Mouse (Mus musculus) kidney, postnatal 0 days (tissue): ENCODE data around the gene Spesp1. TPM values are rescaled to one million over a fixed set of nuclear protein-coding genes. Genes with fewer than 3 reads are reported as not detected.

Experiments used
- ATAC-seq: fragments of 200-750 bp; cut with Nextera tagmentation; replicated peaks from 2 replicates; pipeline ENCODE4 v1.8.0; 2017; ENCODE audit warnings: low read depth, moderate number of reproducible peaks, moderate TSS enrichment, moderate library complexity; ENCODE audit not compliant: low FRiP score
- DNase-seq: peaks from one replicate; pipeline ENCODE4 v3.0.0-alpha.2; 2016; ENCODE audit warnings: low spot score
- H3K27ac ChIP-seq: fragments of 300-500 bp; sonication (generic); 2 replicates; pipeline ENCODE4 v1.5.1; 2014; ENCODE audit warnings: mild to moderate bottlenecking
- H3K27me3 ChIP-seq: fragments of 300-500 bp; sonication (generic); 2 replicates; pipeline ENCODE4 v1.6.1; 2014; ENCODE audit warnings: low read length, mixed read lengths; ENCODE audit not compliant: insufficient read depth
- H3K36me3 ChIP-seq: fragments of 300-500 bp; sonication (generic); 2 replicates; pipeline ENCODE4 v1.6.1; 2014; ENCODE audit warnings: low read length, mixed read lengths; ENCODE audit not compliant: insufficient read depth
- H3K4me1 ChIP-seq: fragments of 300-500 bp; sonication (generic); replicated peaks from 2 replicates; pipeline ENCODE4 v1.6.1; 2014; ENCODE audit warnings: antibody characterized with exemption, low read length, mixed read lengths; ENCODE audit not compliant: insufficient read depth
- H3K4me2 ChIP-seq: fragments of 300-500 bp; sonication (generic); 2 replicates; pipeline ENCODE4 v1.6.1; 2014; ENCODE audit warnings: mild to moderate bottlenecking, low read length, moderate library complexity, mixed read lengths
- H3K4me3 ChIP-seq: fragments of 300-500 bp; sonication (generic); replicated peaks from 2 replicates; pipeline ENCODE4 v1.5.1; 2014; ENCODE audit warnings: low read depth, low read length
- H3K9ac ChIP-seq: fragments of 300-500 bp; sonication (generic); 2 replicates; pipeline ENCODE4 v1.6.1; 2014; ENCODE audit warnings: low read depth, low read length
- H3K9me3 ChIP-seq: fragments of 300-500 bp; sonication (generic); replicated peaks from 2 replicates; pipeline ENCODE4 v1.6.1; 2016; ENCODE audit warnings: low read length, inconsistent platforms, mixed read lengths
- CTCF ChIP-seq: IDR thresholded peaks from 2 replicates; pipeline ENCODE4 v1.5.1; 2016; ENCODE audit warnings: antibody characterized with exemption, low read depth, mild to moderate bottlenecking, moderate library complexity
- WGBS: fragments of 180-500 bp; shearing (Covaris S2); extraction: QIAGEN DNeasy Blood & Tissue Kit; methylation state at CpG from one replicate; pipeline ENCODE4 v1.1.7; 2014; 5-methylcytosine and 5-hydroxymethylcytosine counted together
- polyA plus RNA-seq: library from polyadenylated mRNA; unstranded; fragments of >200 nt; fragmentation: Nextera tagmentation; extraction: Ambion mirVana; gene quantifications from 2 replicates; pipeline ENCODE4 v1.2.1, GENCODE M21; 2015

Gene Spesp1
- polyA plus RNA-seq, 1 experiment from 2014 or later = not detected

- no peak overlapping the region for H3K9ac ChIP-seq
- no peak overlapping the region for H3K4me2 ChIP-seq
- ATAC-seq (no peak), DNase-seq (no peak)
- 79% methylated on average over 4 of the region's 4 CpGs for WGBS
- no peaks in the 10 kb centered on the region for H3K36me3 ChIP-seq
- TF ChIP-seq CTCF = no peak
- no peak overlapping the region for H3K4me3 ChIP-seq
- H3K4me1 ChIP-seq = no peaks in the 10 kb centered on the region
- H3K27ac ChIP-seq = no peak overlapping the region
- no peaks in the 10 kb centered on the region for H3K9me3 ChIP-seq
- no peaks in the 10 kb centered on the region for H3K27me3 ChIP-seq
These were observed 5.6 kb upstream of the Spesp1 start for GRCm38 (mm10) chr9:62287633-62288025.

- TF ChIP-seq CTCF = peak; percentile 86
- Histone ChIP-seq H3K9me3 (no peaks in the 10 kb centered on the region), H3K36me3 (no peaks in the 10 kb centered on the region), H3K9ac (no peak overlapping the region), H3K4me1 (no peaks in the 10 kb centered on the region), H3K4me2 (no peak overlapping the region), H3K27ac (no peak overlapping the region), H3K27me3 (no peaks in the 10 kb centered on the region), H3K4me3 (no peak overlapping the region)
- no peak for ATAC-seq
- peak; percentile 87 for DNase-seq
- WGBS = 47% methylated on average over 4 of the region's 4 CpGs
These were observed 5.1 kb upstream of the Spesp1 start for GRCm38 (mm10) chr9:62286967-62287632.

- no peak for ATAC-seq
- no peaks in the 10 kb centered on the region for H3K36me3 ChIP-seq
- no peak overlapping the region for H3K4me3 ChIP-seq
- DNase-seq = no peak
- H3K27me3 ChIP-seq = no peaks in the 10 kb centered on the region
- TF ChIP-seq CTCF = no peak
- H3K4me1 ChIP-seq = no peaks in the 10 kb centered on the region
- H3K9me3 ChIP-seq = no peaks in the 10 kb centered on the region
- 72% methylated on average over 7 of the region's 7 CpGs for WGBS
- H3K27ac ChIP-seq = no peak overlapping the region
- no peak overlapping the region for H3K9ac ChIP-seq
- no peak overlapping the region for H3K4me2 ChIP-seq
These were observed 2.3 kb upstream of the Spesp1 start for GRCm38 (mm10) chr9:62284266-62284665.

- Histone ChIP-seq H3K36me3 (no peaks in the 10 kb centered on the region), H3K9me3 (no peaks in the 10 kb centered on the region), H3K27ac (no peak overlapping the region), H3K9ac (no peak overlapping the region), H3K4me1 (no peaks in the 10 kb centered on the region), H3K27me3 (no peaks in the 10 kb centered on the region), H3K4me2 (no peak overlapping the region), H3K4me3 (no peak overlapping the region)
- TF ChIP-seq CTCF = no peak
- 67% methylated on average over 4 of the region's 4 CpGs for WGBS
- DNase-seq = no peak
- ATAC-seq = no peak
These were observed 5.1 kb downstream of the Spesp1 start for GRCm38 (mm10) chr9:62276899-62277298.

- Histone ChIP-seq H3K9ac (no peak overlapping the region), H3K9me3 (no peaks in the 10 kb centered on the region), H3K4me2 (no peak overlapping the region), H3K27me3 (no peaks in the 10 kb centered on the region), H3K4me1 (no peaks in the 10 kb centered on the region), H3K4me3 (no peak overlapping the region), H3K36me3 (no peaks in the 10 kb centered on the region), H3K27ac (no peak overlapping the region)
- ATAC-seq (no peak), DNase-seq (peak; percentile 40)
- WGBS = 42% methylated on average over 7 of the region's 7 CpGs
- TF ChIP-seq CTCF = no peak
These were observed 11.1 kb downstream of the Spesp1 start for GRCm38 (mm10) chr9:62270775-62271399.

DNA sequence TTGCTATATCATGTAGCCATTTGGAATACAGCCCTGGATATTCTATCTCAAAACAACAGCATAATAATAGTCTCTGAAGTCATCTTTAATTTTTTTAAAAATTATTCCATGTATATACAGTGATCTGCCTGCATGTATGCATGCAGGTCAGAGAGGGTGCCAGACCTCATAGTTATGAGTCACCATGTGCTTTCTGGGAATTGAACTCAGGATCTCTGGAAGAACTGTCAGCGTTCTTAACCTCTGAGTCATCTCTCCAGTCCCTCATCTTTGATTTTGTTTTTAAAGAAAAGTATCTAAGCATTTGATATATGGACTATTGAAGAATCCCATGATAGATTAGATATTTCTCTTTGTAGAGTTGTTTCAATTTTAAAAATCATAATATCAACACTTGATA is 12.8 kb downstream of the Spesp1 start:
- Histone ChIP-seq H3K27me3 (no peaks in the 10 kb centered on the region), H3K9me3 (no peaks in the 10 kb centered on the region), H3K4me1 (no peaks in the 10 kb centered on the region), H3K4me2 (no peak overlapping the region), H3K9ac (no peak overlapping the region), H3K4me3 (no peak overlapping the region), H3K36me3 (no peaks in the 10 kb centered on the region), H3K27ac (no peak overlapping the region)
- WGBS = 94% methylated on average over 1 of the region's 1 CpGs
- no peak for ATAC-seq
- DNase-seq = no peak
- no peak for TF ChIP-seq CTCF
